Mouse (Mus musculus): ENCODE measurements around the gene St8sia6. TPM values are rescaled to one million over a fixed set of nuclear protein-coding genes. Genes with fewer than 3 reads are reported as not detected.

St8sia6 gene
- polyA plus RNA-seq, 1 experiment from 2014 or later, result 2.9 TPM

GRCm38 (mm10) chr2:13603093-13603492, 190.8 kb downstream of the St8sia6 start:
- Histone ChIP-seq H3K27me3 (ENCODE audit: control insufficient read depth, insufficient read depth, low read length) (no peaks in the 10 kb centered on the region), H3K4me2 (replicated peaks) (no peak overlapping the region), H3K36me3 (replicated peaks; ENCODE audit: control insufficient read depth, insufficient read depth) (no peaks in the 10 kb centered on the region), H3K9me3 (ENCODE audit: control insufficient read depth, low read length) (no peaks in the 10 kb centered on the region), H3K27ac (no peak overlapping the region), H3K4me1 (replicated peaks; ENCODE audit: control insufficient read depth, insufficient read depth, low read length) (no peaks in the 10 kb centered on the region), H3K9ac (no peak overlapping the region), H3K4me3 (replicated peaks; ENCODE audit: low read length) (no peak overlapping the region)
- ATAC-seq (ENCODE audit: low FRiP score), result no peak
- no peak for DNase-seq (ENCODE audit: low spot score)

Other genes starting within 250 kb of the St8sia6 start
- gene Trdmt1, start 249.4 kb downstream of the St8sia6 start, polyA plus RNA-seq (2014; fragmentation: Nextera tagmentation; extraction: Ambion mirVana), result 8.2 and 11.7 TPM in 2 replicates
- 448 TPM in 2 replicates for gene Vim, start 220.1 kb downstream of the St8sia6 start, polyA plus RNA-seq (2014; fragmentation: Nextera tagmentation; extraction: Ambion mirVana)

Data from hindbrain, embryonic 14.5 days (tissue).